Mouse (Mus musculus): ENCODE data around the gene Tnfaip1. TPM values are rescaled to one million over a fixed set of nuclear protein-coding genes. Genes with fewer than 3 reads are reported as not detected.
A peak's percentile ranks its signal among the peaks of the same experiment; 100 is the strongest.
"Not testable (repeated sequence)": the region's sequence is repeated elsewhere in the genome, so short reads cannot be mapped to it uniquely, and the experiment has no call there.

Gene Tnfaip1
- polyA plus RNA-seq, 1 experiment, result 33.3 TPM

DNA sequence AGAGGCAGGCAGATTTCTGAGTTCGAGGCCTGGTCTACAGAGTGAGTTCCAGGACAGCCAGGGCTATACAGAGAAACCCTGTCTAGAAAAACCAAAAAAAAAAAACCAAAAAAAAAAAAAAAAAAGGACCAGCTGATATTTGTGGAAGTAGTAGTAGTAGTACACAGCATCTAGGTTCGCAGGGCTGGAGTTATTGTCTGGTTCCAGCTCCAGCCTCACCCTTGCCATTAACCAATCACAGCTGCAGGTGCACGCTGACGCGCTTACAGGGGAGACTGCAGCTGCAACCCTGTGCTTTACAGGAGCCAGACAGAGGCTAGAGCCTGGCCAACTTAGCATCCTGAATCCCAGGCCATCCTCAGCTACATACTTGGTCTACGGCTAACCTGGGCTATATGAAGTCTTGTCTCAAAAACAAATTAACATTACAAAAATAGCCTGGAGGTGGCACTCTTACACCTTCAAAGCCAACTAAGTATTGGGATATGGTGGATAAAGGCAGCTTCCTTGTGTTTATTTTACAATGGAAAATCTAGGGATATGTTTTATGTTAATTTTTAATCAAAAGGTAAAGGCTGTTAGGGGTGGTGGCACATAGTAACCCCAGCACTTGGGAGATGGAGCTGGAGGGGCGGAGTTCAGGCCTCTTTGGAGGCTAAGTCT, 8.4 kb upstream of the Tnfaip1 start:
- no peak overlapping the region for H3K4me3 ChIP-seq (ENCODE audit: insufficient read depth, low read depth, low read length)
- WGBS, result 92% methylated on average over 7 of the region's 7 CpGs
- no peaks in the 10 kb centered on the region for H3K27me3 ChIP-seq (replicated peaks; ENCODE audit: control insufficient read depth, insufficient read depth, low read length)
- peaks cover 5% of the 10 kb centered on the region; the same call in 1 of the 2 replicates for H3K36me3 ChIP-seq (ENCODE audit: control insufficient read depth, insufficient read depth, low read length)
- 0 out of 2 replicates have a peak, but pooled peaks cover 2% of the 10 kb centered on the region for H3K4me1 ChIP-seq (ENCODE audit: control insufficient read depth, insufficient read depth, low read length)
- no peak for TF ChIP-seq POLR2A (IDR thresholded peaks at IDR 0.05; ENCODE audit: low read depth, low read length)
- TF ChIP-seq CTCF (conservative IDR thresholded peaks at IDR 0.05; ENCODE audit: insufficient read depth, insufficient read length, low read depth, low read length), result no peak
- no peak overlapping the region for H3K27ac ChIP-seq (ENCODE audit: insufficient read depth, low read depth, low read length)
- DNase-seq, result no peak

- peaks cover 5% of the 10 kb centered on the region; the same call in 1 of the 2 replicates for H3K36me3 ChIP-seq (ENCODE audit: control insufficient read depth, insufficient read depth, low read length)
- H3K4me3 ChIP-seq (ENCODE audit: insufficient read depth, low read depth, low read length), result no peak overlapping the region
- TF ChIP-seq POLR2A (IDR thresholded peaks at IDR 0.05; ENCODE audit: low read depth, low read length) (no peak), CTCF (conservative IDR thresholded peaks at IDR 0.05; ENCODE audit: insufficient read depth, insufficient read length, low read depth, low read length) (no peak)
- no peaks in the 10 kb centered on the region for H3K27me3 ChIP-seq (replicated peaks; ENCODE audit: control insufficient read depth, insufficient read depth, low read length)
- no peak overlapping the region for H3K27ac ChIP-seq (ENCODE audit: insufficient read depth, low read depth, low read length)
- 83% methylated on average over 3 of the region's 3 CpGs for WGBS
- H3K4me1 ChIP-seq (ENCODE audit: control insufficient read depth, insufficient read depth, low read length), result peaks cover 8% of the 10 kb centered on the region; the same call in 1 of the 2 replicates
- no peak for DNase-seq
Measured at GRCm38 (mm10) chr11:78540358-78540757, 4.2 kb upstream of the Tnfaip1 start.

- no peak for DNase-seq
- no peak for TF ChIP-seq POLR2A (IDR thresholded peaks at IDR 0.05; ENCODE audit: low read depth, low read length)
- no peak for TF ChIP-seq CTCF (conservative IDR thresholded peaks at IDR 0.05; ENCODE audit: insufficient read depth, insufficient read length, low read depth, low read length)
- peak overlapping the region; percentile 54 for H3K27ac ChIP-seq (ENCODE audit: insufficient read depth, low read depth, low read length)
- peaks cover 3% of the 10 kb centered on the region; the same call in 1 of the 2 replicates for H3K36me3 ChIP-seq (ENCODE audit: control insufficient read depth, insufficient read depth, low read length)
- peaks cover 11% of the 10 kb centered on the region; the same call in 1 of the 2 replicates for H3K4me1 ChIP-seq (ENCODE audit: control insufficient read depth, insufficient read depth, low read length)
- H3K4me3 ChIP-seq (ENCODE audit: insufficient read depth, low read depth, low read length), result peak overlapping the region; percentile 83
- WGBS, result under 1% methylated on average over 14 of the region's 14 CpGs
- no peaks in the 10 kb centered on the region for H3K27me3 ChIP-seq (replicated peaks; ENCODE audit: control insufficient read depth, insufficient read depth, low read length)
Measured at GRCm38 (mm10) chr11:78536690-78537084, 555 bp upstream of the Tnfaip1 start.

- TF ChIP-seq POLR2A (IDR thresholded peaks at IDR 0.05; ENCODE audit: low read depth, low read length) (no peak), CTCF (conservative IDR thresholded peaks at IDR 0.05; ENCODE audit: insufficient read depth, insufficient read length, low read depth, low read length) (no peak)
- peak; percentile 83 for DNase-seq
- H3K27ac ChIP-seq (ENCODE audit: insufficient read depth, low read depth, low read length), result peak overlapping the region; percentile 89
- H3K36me3 ChIP-seq (ENCODE audit: control insufficient read depth, insufficient read depth, low read length), result 0 out of 2 replicates have a peak, but pooled peaks cover under 1% of the 10 kb centered on the region
- under 1% methylated on average over 23 of the region's 23 CpGs for WGBS
- H3K4me1 ChIP-seq (ENCODE audit: control insufficient read depth, insufficient read depth, low read length), result peaks cover 11% of the 10 kb centered on the region; the same call in 1 of the 2 replicates
- no peaks in the 10 kb centered on the region for H3K27me3 ChIP-seq (replicated peaks; ENCODE audit: control insufficient read depth, insufficient read depth, low read length)
- H3K4me3 ChIP-seq (ENCODE audit: insufficient read depth, low read depth, low read length), result peak overlapping the region; percentile 80
Measured at GRCm38 (mm10) chr11:78535376-78536079, 604 bp downstream of the Tnfaip1 start.

- 72% methylated on average over 4 of the region's 4 CpGs for WGBS
- Histone ChIP-seq H3K4me1 (ENCODE audit: control insufficient read depth, insufficient read depth, low read length) (peaks cover 11% of the 10 kb centered on the region; the same call in 1 of the 2 replicates), H3K4me3 (ENCODE audit: insufficient read depth, low read depth, low read length) (no peak overlapping the region), H3K36me3 (ENCODE audit: control insufficient read depth, insufficient read depth, low read length) (no peaks in the 10 kb centered on the region), H3K27me3 (replicated peaks; ENCODE audit: control insufficient read depth, insufficient read depth, low read length) (no peaks in the 10 kb centered on the region), H3K27ac (ENCODE audit: insufficient read depth, low read depth, low read length) (no peak overlapping the region)
- no peak for TF ChIP-seq POLR2A (IDR thresholded peaks at IDR 0.05; ENCODE audit: low read depth, low read length)
- TF ChIP-seq CTCF (conservative IDR thresholded peaks at IDR 0.05; ENCODE audit: insufficient read depth, insufficient read length, low read depth, low read length), result no peak
- no peak for DNase-seq
Measured at GRCm38 (mm10) chr11:78534516-78534915, 1.6 kb downstream of the Tnfaip1 start.

DNA sequence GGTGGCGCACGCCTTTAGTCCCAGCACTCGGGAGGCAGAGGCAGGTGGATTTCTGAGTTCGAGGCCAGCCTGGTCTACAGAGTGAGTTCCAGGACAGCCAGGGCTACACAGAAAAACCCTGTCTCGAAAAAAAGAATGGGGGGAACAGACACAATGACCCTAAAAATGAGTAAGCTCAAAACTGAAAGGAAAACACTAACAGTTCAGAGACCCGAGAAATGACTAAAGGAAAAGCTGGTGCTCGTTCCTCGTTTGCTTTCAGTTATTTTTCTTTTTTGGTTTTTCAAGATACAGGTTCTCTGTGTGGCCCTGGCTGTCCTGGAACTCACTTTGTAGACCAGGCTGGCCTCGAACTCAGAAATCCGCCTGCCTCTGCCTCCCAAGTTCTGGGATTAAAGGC, 4.6 kb downstream of the Tnfaip1 start:
- H3K36me3 ChIP-seq (ENCODE audit: control insufficient read depth, insufficient read depth, low read length); H3K4me3 ChIP-seq (ENCODE audit: insufficient read depth, low read depth, low read length); H3K4me1 ChIP-seq (ENCODE audit: control insufficient read depth, insufficient read depth, low read length); H3K27me3 ChIP-seq (replicated peaks; ENCODE audit: control insufficient read depth, insufficient read depth, low read length); DNase-seq: not testable (repeated sequence)
- 70% methylated on average over 10 of the region's 10 CpGs for WGBS
- H3K27ac ChIP-seq (ENCODE audit: insufficient read depth, low read depth, low read length), result peak overlapping the region; percentile 29; the same call in 1 of the 2 replicates

DNA sequence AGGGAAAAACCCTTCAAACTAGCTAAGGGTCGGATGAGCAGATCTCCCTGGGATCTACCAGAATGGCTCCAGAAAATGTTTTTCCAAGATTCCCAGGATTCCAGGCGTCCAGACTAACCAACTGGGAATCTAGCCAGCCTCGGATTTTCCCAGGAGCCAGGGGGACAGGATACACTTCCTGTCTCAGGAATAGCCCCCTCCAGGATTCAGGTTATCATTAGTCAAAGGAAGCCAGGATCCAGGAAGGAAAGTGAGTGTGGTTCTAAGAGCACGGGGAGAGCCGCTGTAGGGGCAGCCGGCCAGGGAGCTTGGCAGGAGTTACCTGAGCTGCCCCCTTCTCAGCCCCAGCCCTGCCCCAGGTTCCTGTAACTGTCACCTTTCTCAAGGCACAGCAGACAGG, 5.1 kb downstream of the Tnfaip1 start:
- Histone ChIP-seq H3K4me1 (ENCODE audit: control insufficient read depth, insufficient read depth, low read length) (0 out of 2 replicates have a peak, but pooled peaks cover 4% of the 10 kb centered on the region), H3K4me3 (ENCODE audit: insufficient read depth, low read depth, low read length) (no peak overlapping the region)

More for the DNA sequence above, 5.1 kb downstream of the Tnfaip1 start:
- peak overlapping the region; percentile 29 for H3K27ac ChIP-seq (ENCODE audit: insufficient read depth, low read depth, low read length)
- 48% methylated on average over 6 of the region's 6 CpGs for WGBS
- TF ChIP-seq CTCF (conservative IDR thresholded peaks at IDR 0.05; ENCODE audit: insufficient read depth, insufficient read length, low read depth, low read length) (no peak), POLR2A (IDR thresholded peaks at IDR 0.05; ENCODE audit: low read depth, low read length) (no peak)
- peak; percentile 87 for DNase-seq
- H3K27me3 ChIP-seq (replicated peaks; ENCODE audit: control insufficient read depth, insufficient read depth, low read length), result no peaks in the 10 kb centered on the region
- H3K36me3 ChIP-seq (ENCODE audit: control insufficient read depth, insufficient read depth, low read length), result no peaks in the 10 kb centered on the region
